Mouse (Mus musculus): ENCODE measurements around the gene Plrg1.

Gene Plrg1

DNA sequence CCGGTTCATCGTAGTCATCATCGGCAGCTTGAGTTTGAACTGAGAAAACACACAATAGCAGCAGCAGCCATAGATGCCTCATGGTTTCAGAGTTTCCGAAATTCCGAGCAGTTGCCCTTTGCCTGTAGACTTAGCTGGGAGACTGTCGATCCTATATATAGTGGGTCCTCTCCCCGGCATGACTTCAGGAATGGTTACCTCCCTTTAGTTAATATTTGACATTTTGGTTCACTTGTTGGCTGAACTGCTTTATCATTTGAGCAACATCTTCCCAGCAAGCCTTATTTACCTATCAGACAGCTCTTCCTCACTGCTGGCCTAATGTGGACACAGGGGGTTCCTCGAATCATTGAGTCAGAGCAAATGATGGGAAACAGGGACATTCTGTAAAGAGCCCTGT lies 5.6 kb upstream of the Plrg1 start, which contains the start of gene Fgb:
TSS of gene Fgb (minus strand) at position 184 of the 400 bp plus-strand sequence.
- in situ Hi-C loops (cut with MboI; ENCODE audit: unreplicated experiment in 2 of 2) = loop anchor here (5.0 to 10.0 kb wide), 3 partner anchors 47 to 695 kb away; partner anchors contain the start of gene Map9 (in 2 of the 2)

DNA sequence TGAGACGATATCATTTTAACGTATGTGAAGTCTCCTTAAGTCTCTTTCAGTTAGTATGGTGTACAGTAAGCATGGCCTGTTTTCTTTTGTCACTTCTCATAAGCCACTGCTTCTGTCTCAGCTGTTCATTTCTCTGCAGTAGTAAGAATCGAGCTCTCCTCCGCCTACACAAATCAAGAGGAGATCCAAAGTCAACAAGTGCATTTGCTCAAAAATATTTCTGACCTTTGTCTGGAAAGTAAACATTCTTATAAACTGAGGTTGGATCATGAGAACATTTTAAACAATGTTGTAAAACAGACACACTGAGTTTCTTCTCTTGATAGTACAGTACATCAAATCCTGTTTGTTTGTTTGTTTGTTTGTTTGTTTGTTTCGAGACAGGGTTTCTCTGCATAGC lies 4.7 kb upstream of the Plrg1 start:
- in situ Hi-C loops (cut with MboI; ENCODE audit: unreplicated experiment in 2 of 2) = loop anchor here (5.0 to 10.0 kb wide), 3 partner anchors 48 to 696 kb away; partner anchors contain the start of gene Map9 (in 2 of the 2)

DNA sequence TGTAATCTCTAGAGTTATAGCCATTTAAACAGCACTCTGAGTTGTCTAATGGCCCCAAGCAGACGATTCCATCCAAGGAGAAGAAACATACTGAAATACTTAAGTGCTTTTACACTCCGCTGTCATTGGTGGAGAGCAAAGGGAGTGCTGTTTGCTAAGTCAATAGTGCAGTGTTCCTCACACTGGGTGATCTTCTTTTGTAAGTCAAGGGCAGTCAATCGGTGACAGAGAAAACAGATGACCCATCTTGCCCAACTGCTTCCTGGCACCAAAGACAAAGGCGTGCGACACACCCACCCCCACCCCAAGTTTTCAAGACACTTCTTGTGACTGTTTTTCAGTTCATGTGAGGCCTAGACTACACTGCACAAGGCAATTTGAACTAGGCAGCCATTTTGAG lies 3.2 kb upstream of the Plrg1 start:
- in situ Hi-C loops (cut with MboI; ENCODE audit: unreplicated experiment in 2 of 2) = loop anchor here (5.0 to 10.0 kb wide), 3 partner anchors 50 to 697 kb away; partner anchors contain the start of gene Map9 (in 2 of the 2)

DNA sequence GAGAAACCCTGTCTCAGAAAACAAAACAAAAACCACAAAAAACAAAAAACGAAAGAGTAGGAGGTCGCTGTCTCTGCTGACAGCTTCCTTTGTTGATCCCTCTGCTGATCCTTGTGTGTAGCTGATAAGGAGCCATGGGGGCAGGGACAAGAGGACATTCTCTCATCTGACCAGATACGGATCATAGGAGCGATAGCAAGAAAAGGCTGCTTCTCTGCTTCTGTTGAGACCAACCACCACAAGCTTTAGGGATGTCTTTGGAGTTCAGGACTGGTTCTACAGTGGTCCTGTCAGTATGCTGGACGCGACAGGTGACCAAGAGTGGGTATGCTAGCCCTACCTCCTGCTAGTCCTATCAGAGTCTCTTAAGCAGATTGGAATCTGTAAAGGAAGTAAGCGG lies 2.2 kb upstream of the Plrg1 start:
- in situ Hi-C loops (cut with MboI; ENCODE audit: unreplicated experiment in 2 of 2) = loop anchor here (5.0 to 10.0 kb wide), 3 partner anchors 51 to 698 kb away; partner anchors contain the start of gene Map9 (in 2 of the 2)

DNA sequence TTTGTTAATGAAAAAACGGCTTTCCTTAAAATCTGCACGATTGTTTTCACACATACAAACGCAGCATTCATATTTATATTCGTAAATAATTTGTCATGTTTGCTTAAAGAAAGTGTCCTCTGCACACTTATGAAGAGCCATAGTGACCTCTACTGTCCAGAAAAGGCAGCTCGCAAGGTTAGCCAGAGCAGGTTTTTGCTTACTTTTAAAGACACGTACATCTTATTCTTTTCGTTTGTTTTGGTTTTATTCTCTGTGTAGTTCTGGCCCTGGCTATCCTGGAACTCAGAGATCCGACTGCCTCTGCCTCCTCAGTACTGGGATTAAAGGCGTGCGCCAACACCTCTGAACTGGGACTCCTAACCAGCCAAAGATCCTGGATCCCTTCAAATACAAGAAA lies 1.6 kb upstream of the Plrg1 start:
- in situ Hi-C loops (cut with MboI; ENCODE audit: unreplicated experiment in 2 of 2) = loop anchor here (5.0 to 10.0 kb wide), 3 partner anchors 51 to 699 kb away; partner anchors contain the start of gene Map9 (in 2 of the 2)

DNA sequence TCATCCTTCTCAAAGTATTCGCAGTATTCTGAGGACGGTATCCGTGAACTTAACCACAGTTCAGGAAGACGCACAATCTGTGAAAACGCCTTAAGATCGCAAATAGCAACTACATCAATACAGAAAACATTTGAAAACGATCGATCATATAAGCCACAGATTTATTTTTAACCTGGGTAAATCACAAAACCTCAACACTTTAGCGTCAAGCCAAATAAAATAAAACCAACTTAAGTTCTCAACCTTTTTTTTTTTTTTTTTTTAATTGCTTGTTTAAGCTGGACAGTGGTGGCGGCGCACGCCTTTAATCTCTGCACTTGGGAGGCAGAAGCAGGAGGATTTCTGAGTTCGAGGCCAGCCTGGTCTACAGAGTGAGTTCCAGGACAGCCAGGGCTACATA lies 563 bp upstream of the Plrg1 start:
- in situ Hi-C loops (cut with MboI; ENCODE audit: unreplicated experiment in 2 of 2) = loop anchor here (5.0 to 10.0 kb wide), 3 partner anchors 52 to 700 kb away; partner anchors contain the start of gene Map9 (in 2 of the 2)

DNA sequence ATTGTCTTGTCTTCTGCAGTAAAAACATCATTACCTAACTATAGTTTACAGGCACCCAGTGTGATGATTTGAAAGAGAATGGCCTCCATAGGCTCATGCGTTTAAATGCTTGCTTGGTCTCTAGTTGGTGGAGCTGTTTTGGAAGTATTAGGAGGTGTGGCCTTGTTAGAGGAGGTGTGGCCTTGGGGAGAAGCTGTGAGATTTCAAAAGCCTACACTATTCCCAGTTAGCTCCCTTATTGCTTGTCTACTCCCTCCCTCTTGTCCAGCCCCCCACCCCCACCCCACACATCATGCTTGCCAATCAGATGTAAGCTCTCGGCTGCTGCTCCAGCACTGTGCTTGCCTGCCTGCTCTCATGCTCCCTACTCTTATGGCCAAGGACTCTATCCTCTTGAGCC lies 1.7 kb downstream of the Plrg1 start:
- in situ Hi-C loops (cut with MboI; ENCODE audit: unreplicated experiment in 2 of 2) = loop anchor here in 1 of 2 experiments (10.0 kb wide), 1 partner anchor 702 kb away; the partner anchor contains the start of gene Map9

DNA sequence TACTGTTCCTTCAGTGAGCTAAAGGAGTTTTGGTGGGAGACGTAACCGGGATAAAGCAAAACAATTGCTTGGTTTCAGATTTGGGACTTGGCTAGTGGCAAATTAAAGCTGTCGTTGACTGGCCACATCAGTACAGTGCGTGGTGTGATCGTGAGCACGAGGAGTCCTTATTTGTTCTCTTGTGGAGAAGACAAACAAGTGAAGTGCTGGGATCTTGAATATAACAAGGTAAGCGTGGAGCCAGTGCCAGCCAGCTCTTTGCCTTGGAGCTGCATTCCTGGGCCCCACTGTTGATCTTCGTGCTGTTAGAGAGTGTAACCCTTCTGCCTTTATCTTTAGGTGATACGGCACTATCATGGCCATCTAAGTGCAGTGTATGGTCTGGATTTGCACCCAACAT lies 12.6 kb downstream of the Plrg1 start:
- in situ Hi-C loops (cut with MboI; ENCODE audit: unreplicated experiment in 2 of 2) = no loop called here

DNA sequence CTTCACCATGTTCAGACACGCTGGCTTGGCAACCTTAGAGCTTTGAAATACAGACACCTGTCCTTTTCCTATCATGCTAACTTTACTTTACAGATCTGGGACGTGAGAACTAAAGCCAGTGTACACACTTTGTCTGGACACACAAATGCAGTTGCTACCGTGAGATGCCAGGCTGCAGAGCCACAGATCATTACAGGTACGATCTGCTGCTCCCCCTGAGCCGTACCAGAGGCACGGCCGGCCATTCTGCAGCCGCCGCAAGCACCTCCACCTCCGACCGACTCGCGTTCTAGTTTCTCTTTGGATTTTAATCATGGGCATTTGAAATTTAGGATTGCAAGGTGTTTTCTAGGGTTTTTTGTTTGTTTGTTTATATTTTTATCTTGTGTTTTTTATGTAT lies 13.5 kb downstream of the Plrg1 start:
- in situ Hi-C loops (cut with MboI; ENCODE audit: unreplicated experiment in 2 of 2) = no loop called here

DNA sequence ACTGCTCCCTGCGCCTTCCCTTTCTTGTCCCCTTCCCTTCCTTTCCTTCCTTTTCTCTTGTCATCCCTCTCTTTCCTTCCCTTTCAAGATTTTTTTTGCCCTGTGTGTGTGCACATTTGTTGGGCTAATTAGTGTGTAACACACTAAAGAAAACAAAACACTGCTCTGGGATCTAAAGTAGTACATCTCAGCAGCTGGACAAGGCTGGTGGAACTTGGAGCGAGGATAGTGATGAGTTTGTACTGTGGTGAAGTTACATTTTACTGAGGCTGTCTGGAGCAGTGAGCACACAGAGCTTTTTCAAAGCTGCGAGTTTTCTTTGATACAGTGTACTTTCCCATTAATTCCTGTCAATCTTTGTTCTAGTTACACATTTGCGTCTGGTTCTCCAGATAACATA lies 14.9 kb downstream of the Plrg1 start:
- in situ Hi-C loops (cut with MboI; ENCODE audit: unreplicated experiment in 2 of 2) = no loop called here

DNA sequence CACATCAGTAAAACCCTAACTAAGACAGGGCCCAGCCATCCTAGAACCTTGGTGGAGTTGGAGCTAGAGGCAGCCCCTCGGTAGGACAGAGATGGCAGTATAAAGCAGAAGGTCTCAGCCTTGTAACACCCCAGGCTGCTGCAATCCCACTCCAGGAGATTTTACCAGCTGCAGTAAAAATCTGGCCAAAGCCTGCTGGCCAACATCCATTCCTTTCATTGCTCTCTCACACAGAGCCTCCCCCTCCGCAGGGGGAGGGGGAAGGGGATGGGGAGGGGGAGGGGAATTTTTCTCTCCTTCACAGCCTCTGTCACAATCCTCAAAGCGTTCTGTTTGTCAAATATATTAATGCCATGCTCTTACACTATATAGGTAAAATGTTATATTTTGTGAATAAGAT lies 21.2 kb downstream of the Plrg1 start:
- in situ Hi-C loops (cut with MboI; ENCODE audit: unreplicated experiment in 2 of 2) = no loop called here

DNA sequence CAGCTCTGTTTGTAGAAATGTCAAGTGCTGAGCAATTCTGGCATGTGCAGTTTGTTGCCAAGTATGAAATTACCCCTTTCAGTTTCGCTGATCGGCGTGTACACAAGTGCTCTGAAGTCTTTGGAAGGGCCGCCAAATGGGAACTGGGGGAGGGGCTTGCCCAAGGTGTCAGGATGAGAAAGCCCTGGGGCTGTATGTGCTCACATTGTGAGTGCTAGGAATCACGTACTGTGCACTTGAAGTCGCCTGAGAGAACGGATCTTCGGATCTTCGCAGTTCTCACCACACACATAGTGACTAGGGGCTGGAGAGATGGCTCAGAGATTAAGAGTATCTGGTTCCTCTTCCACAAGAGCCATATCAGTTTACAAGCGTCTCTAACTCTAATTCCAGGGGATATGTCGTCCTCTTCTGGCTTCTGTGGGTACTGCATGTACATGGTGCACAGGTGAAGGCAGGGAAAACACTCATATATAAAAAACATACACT lies 25.3 kb downstream of the Plrg1 start:
- in situ Hi-C loops (cut with MboI; ENCODE audit: unreplicated experiment in 2 of 2) = loop anchor here (5.0 kb wide), 1 partner anchor 78 kb away; no protein-coding TSS in a partner anchor

DNA sequence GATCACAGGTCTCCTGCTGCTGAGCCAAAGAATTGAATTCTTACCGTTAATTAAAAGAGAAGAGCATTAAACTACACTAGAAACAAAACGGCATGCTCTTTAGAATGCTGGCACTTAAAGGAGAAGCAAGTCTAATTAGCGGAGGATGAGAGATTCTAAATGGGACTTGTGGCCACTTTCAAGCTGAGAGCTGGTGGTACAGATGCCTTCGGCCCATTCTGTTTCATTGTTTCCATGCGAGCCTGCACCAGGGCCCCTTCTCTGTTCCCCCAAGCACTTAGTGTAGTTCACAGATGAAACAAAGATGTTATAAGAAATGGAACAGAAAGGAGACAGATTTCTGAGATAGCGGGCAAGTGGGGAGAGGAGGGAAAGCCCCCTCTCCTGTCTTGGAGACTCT lies 42.3 kb downstream of the Plrg1 start:
- in situ Hi-C loops (cut with MboI; ENCODE audit: unreplicated experiment in 2 of 2) = no loop called here

DNA sequence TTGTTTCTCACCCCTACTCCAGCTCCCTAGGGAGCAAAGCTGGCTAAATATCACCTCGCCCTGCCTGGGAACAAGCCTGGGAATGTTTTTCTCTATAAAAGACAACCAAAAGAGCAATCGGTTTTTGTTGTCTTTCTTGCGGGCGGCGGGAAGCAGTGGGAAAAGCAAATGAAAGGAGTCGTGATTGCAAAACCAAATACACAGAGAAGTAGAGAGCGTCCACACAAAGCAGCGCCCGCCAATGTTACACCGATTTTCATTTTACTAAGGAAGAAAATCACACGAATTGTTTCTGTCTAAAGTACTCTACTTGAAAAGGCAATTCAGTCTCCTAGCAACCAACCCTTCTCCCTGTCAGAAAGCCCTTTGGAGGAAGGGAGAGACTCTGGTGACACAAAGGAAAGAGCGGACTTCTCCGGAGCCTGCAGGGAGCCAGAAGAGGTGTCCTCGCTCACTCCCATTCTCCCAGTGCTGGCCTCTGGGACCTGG lies 43.3 kb downstream of the Plrg1 start:
- in situ Hi-C loops (cut with MboI; ENCODE audit: unreplicated experiment in 2 of 2) = no loop called here

DNA sequence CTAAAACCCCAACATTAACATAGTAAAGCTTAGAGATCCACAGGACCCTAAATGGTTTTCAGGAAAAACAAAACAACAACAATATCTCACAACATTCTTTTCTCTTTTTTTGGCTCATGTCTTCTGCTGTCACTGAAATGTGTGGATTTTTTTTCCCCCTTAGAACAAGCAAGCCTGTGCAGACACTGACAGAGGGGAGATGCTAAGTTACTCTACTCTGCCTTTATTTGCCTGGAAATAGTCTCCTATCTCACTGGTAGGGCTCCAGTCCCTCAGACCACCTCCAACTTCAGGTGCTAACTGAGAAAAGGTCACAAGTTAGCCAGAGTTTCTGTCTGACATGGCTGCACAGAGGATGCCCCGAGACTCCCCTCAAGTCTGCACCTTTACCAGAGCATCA lies 43.8 kb downstream of the Plrg1 start:
- in situ Hi-C loops (cut with MboI; ENCODE audit: unreplicated experiment in 2 of 2) = no loop called here

DNA sequence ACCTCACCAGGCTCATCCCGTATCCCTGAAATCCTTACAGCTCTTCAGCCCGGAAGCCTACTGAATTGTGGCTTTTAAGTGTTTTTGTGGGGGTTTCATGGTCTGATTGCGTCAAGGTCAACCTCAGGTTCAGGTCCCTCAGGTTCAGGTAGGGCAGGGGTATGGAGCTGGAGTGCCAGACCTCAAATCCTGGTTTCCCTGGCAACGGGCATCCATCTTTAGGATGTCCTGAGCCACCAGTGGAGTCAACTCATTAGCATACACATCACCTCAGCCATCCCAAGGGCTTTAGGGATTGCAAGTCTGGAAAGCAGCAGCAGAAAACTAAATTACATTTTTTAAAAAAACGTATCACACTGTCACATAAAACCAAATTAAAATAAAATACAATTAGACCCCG lies 44.3 kb downstream of the Plrg1 start:
- in situ Hi-C loops (cut with MboI; ENCODE audit: unreplicated experiment in 2 of 2) = no loop called here

DNA sequence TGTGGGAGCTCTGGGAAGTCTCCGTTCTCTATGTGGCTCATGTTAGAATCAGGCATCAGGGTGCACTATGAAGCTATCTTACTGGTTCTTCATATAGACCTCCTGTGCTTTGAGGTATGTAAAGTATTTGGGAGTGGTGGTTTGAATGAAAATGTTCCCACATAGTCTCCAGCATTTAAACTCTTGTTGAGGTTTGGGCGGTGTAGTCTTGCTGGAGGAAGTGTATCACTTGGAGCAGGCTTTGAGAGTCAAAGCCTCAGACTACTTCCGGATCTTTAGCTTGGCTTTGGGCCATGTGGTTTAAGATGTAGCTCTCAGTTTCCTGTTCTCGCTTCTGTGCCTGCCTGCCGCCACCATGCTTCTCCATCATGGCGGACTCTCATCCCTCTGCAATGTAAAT lies 47.0 kb downstream of the Plrg1 start:
- in situ Hi-C loops (cut with MboI; ENCODE audit: unreplicated experiment in 2 of 2) = no loop called here

DNA sequence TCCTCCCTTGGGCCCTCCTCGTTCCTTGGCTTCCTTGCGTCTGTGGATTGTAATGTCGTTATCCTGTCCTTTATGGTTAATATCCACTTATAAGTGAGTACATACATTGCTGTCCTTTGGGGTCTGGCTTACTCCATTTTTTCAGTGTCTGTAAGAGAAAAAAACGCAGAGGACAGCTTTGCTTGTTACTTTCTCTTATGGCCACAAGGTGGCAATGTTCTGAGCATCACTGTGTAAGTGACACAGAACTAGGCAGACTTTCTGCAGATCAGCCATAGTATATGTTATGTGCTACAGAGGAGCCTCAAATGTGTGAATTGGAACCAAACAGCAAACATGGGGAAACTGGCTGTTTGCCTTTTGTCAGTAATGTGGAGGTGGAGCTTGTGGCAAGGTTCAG lies 54.8 kb downstream of the Plrg1 start:
- in situ Hi-C loops (cut with MboI; ENCODE audit: unreplicated experiment in 2 of 2) = loop anchor here in 1 of 2 experiments (5.0 kb wide), 1 partner anchor 162 kb away; no protein-coding TSS in a partner anchor

DNA sequence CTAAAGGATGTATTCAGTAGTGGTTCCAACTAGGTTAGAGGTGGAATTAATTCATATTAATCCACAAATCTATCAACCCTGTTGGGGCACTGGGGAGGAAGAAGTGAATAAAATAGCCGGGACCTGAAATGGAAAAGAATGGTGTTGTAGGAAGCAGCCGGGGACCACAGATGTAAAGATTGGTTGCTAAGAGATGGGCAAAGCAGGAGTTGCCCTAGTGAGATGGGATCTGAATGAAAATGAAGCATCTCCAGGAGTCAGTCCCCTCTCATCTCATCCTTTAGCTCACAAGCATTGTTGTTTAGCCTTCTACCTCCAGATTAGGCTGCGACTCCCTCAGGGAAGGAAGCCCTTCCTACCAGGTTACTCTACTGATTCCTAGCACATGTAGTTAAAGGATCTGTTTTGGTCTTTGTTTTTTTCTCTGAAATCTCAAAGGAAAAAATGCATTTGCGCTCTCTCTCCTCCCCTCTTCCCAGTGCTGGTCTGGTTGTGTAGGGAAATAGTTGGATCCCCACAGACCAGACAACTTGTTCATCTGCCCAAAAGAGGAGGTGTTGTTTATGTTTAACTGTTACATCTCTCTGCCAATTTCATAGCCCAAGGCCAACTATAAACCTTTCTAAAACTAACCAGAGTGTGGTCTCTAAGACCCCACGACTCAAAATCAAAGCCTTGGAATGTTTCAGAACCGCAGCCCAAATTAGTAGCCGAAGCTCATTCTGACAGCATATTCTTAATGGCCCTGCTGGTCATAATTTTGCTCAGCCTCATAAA lies 56.4 kb downstream of the Plrg1 start:
- in situ Hi-C loops (cut with MboI; ENCODE audit: unreplicated experiment in 2 of 2) = loop anchor here in 1 of 2 experiments (5.0 kb wide), 1 partner anchor 161 kb away; no protein-coding TSS in a partner anchor

DNA sequence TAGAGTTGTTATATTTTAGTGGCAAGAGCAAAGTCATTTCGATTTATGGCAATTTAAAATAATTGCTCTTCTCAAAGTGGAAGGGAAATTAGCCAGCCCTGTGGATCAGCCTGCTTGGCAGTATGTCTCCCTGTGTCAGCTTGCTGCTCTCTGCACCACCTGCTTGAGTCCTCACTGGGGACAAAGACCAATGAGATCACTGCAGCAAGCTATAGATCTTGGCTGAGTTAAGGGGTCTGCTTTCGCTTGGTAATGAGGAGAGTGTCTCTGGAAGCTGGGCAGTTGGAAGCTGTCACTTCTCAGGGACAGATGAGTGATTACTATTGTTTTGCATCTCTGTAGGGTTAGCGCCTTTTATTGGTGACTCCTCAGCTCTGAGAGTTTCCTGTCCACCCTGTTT lies 57.5 kb downstream of the Plrg1 start:
- in situ Hi-C loops (cut with MboI; ENCODE audit: unreplicated experiment in 2 of 2) = loop anchor here in 1 of 2 experiments (5.0 kb wide), 1 partner anchor 159 kb away; no protein-coding TSS in a partner anchor

DNA sequence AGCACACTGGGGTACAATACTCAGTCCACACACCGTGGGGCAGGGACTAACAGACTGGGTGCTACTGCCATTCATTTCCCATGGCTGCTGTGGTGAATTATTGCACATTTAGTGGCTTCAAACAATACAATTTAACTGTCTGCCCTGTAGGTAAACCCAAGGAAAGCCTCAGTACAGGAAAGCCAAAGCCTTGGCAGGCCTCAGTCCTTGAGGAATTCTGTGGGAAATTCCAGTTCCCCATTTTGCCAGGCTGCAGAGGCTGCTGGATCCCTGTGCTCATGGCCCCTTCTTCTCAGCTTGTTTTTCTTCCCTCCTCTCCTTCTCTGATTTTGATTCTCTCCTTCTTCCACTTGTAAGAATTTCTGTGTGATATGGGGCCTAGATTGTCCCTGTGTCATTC lies 59.6 kb downstream of the Plrg1 start:
- in situ Hi-C loops (cut with MboI; ENCODE audit: unreplicated experiment in 2 of 2) = loop anchor here in 1 of 2 experiments (5.0 kb wide), 1 partner anchor 157 kb away; no protein-coding TSS in a partner anchor

Measured in v-Abl transformed pro-B cells (cell line).